Mouse (Mus musculus) embryonic facial prominence, embryonic 11.5 days (tissue): ENCODE data around the gene Kcnh2. TPM values are rescaled to one million over a fixed set of nuclear protein-coding genes. Genes with fewer than 3 reads are reported as not detected.

Experiments used
- ATAC-seq: fragments of 200-750 bp; cut with Nextera tagmentation; replicated peaks from 2 replicates; pipeline ENCODE4 v1.8.0; 2017; ENCODE audit warnings: low read depth; ENCODE audit not compliant: insufficient number of reproducible peaks, low FRiP score, low TSS enrichment
- DNase-seq: peaks from one replicate; pipeline ENCODE4 v3.0.0-alpha.2; 2015; ENCODE audit warnings: low spot score
- H3K27ac ChIP-seq: fragments of 300-500 bp; sonication (generic); replicated peaks from 2 replicates; pipeline ENCODE4 v1.5.1; 2014; ENCODE audit warnings: mild to moderate bottlenecking, low read depth, low read length, control low read depth
- H3K27me3 ChIP-seq: fragments of 300-500 bp; sonication (generic); 2 replicates; pipeline ENCODE4 v1.6.1; 2014; ENCODE audit warnings: mild to moderate bottlenecking, low read length, moderate library complexity, mixed read lengths; ENCODE audit not compliant: control insufficient read depth, insufficient read depth
- H3K36me3 ChIP-seq: fragments of 300-500 bp; sonication (generic); replicated peaks from 2 replicates; pipeline ENCODE4 v1.6.1; 2014; ENCODE audit warnings: low read depth, mild to moderate bottlenecking, low read length, moderate library complexity, mixed read lengths; ENCODE audit not compliant: control insufficient read depth, insufficient read depth
- H3K4me1 ChIP-seq: fragments of 300-500 bp; sonication (generic); 2 replicates; pipeline ENCODE4 v1.6.1; 2014; ENCODE audit warnings: low read length, mixed read lengths; ENCODE audit not compliant: control insufficient read depth, insufficient read depth
- H3K4me2 ChIP-seq: fragments of 300-500 bp; sonication (generic); 2 replicates; pipeline ENCODE4 v1.6.1; 2014; ENCODE audit warnings: low read depth, mild to moderate bottlenecking, control low read depth, low read length, moderate library complexity
- H3K4me3 ChIP-seq: fragments of 300-500 bp; sonication (generic); 2 replicates; pipeline ENCODE4 v1.5.1; 2014; ENCODE audit warnings: low read depth, low read length, control low read depth
- H3K9ac ChIP-seq: fragments of 300-500 bp; sonication (generic); replicated peaks from 2 replicates; pipeline ENCODE4 v1.6.1; 2014; ENCODE audit warnings: mild to moderate bottlenecking, control low read depth, low read length
- H3K9me3 ChIP-seq: fragments of 300-500 bp; sonication (generic); replicated peaks from 2 replicates; pipeline ENCODE4 v1.6.1; 2016; ENCODE audit warnings: mild to moderate bottlenecking, low read length, inconsistent platforms, mixed read lengths; ENCODE audit not compliant: control insufficient read depth
- WGBS: fragments of 180-500 bp; shearing (Covaris S2); extraction: QIAGEN DNeasy Blood & Tissue Kit; methylation state at CpG from one replicate; pipeline ENCODE4 v1.1.7; 2014; 5-methylcytosine and 5-hydroxymethylcytosine counted together
- polyA plus RNA-seq: library from polyadenylated mRNA; unstranded; fragments of >200 nt; fragmentation: Nextera tagmentation; extraction: Ambion mirVana; gene quantifications from 2 replicates; pipeline ENCODE4 v1.2.1, GENCODE M21; 2014

Kcnh2 gene
- polyA plus RNA-seq, 1 experiment from 2014 or later, result 4.2 TPM

GRCm38 (mm10) chr5:24286221-24286970, 65.0 kb downstream of the Kcnh2 start:
- 77% methylated on average over 7 of the region's 7 CpGs for WGBS

GRCm38 (mm10) chr5:24284145-24284544, 67.3 kb downstream of the Kcnh2 start:
- Histone ChIP-seq H3K4me2 (no peak overlapping the region), H3K36me3 (no peaks in the 10 kb centered on the region), H3K27me3 (no peaks in the 10 kb centered on the region), H3K9me3 (no peaks in the 10 kb centered on the region), H3K4me3 (no peak overlapping the region), H3K4me1 (no peaks in the 10 kb centered on the region), H3K27ac (no peak overlapping the region), H3K9ac (no peak overlapping the region)
- 83% methylated on average over 6 of the region's 6 CpGs for WGBS
- ATAC-seq (no peak), DNase-seq (no peak)

More at GRCm38 (mm10) chr5:24286221-24286970, 65.0 kb downstream of the Kcnh2 start:
- H3K4me1 ChIP-seq, result no peaks in the 10 kb centered on the region
- no peaks in the 10 kb centered on the region for H3K36me3 ChIP-seq
- no peaks in the 10 kb centered on the region for H3K27me3 ChIP-seq
- H3K4me3 ChIP-seq, result no peak overlapping the region
- DNase-seq (no peak), ATAC-seq (no peak)
- no peaks in the 10 kb centered on the region for H3K9me3 ChIP-seq
- no peak overlapping the region for H3K4me2 ChIP-seq
- no peak overlapping the region for H3K27ac ChIP-seq
- H3K9ac ChIP-seq, result no peak overlapping the region

GRCm38 (mm10) chr5:24283181-24283580, 68.2 kb downstream of the Kcnh2 start:
- ATAC-seq (no peak), DNase-seq (no peak)
- WGBS, result 85% methylated on average over 5 of the region's 5 CpGs
- Histone ChIP-seq H3K27ac (no peak overlapping the region), H3K4me2 (no peak overlapping the region), H3K9ac (no peak overlapping the region), H3K9me3 (no peaks in the 10 kb centered on the region), H3K4me1 (no peaks in the 10 kb centered on the region), H3K36me3 (no peaks in the 10 kb centered on the region), H3K27me3 (no peaks in the 10 kb centered on the region), H3K4me3 (no peak overlapping the region)

- Histone ChIP-seq H3K27me3 (no peaks in the 10 kb centered on the region), H3K4me2 (no peak overlapping the region), H3K27ac (no peak overlapping the region), H3K9me3 (no peaks in the 10 kb centered on the region), H3K4me3 (no peak overlapping the region), H3K9ac (no peak overlapping the region), H3K4me1 (no peaks in the 10 kb centered on the region), H3K36me3 (no peaks in the 10 kb centered on the region)
- WGBS, result 59% methylated on average over 2 of the region's 2 CpGs
- DNase-seq (no peak), ATAC-seq (peak; percentile 44; the same call in 1 of the 2 replicates)
Observed at GRCm38 (mm10) chr5:24280523-24280922, 70.9 kb downstream of the Kcnh2 start.

GRCm38 (mm10) chr5:24279527-24279926, 71.9 kb downstream of the Kcnh2 start:
- 84% methylated on average over 4 of the region's 4 CpGs for WGBS
- DNase-seq (no peak), ATAC-seq (no peak)
- H3K4me1 ChIP-seq, result no peaks in the 10 kb centered on the region
- no peaks in the 10 kb centered on the region for H3K36me3 ChIP-seq
- H3K27ac ChIP-seq, result no peak overlapping the region
- H3K4me3 ChIP-seq, result no peak overlapping the region
- H3K9me3 ChIP-seq, result no peaks in the 10 kb centered on the region
- H3K4me2 ChIP-seq, result no peak overlapping the region
- no peak overlapping the region for H3K9ac ChIP-seq
- H3K27me3 ChIP-seq, result no peaks in the 10 kb centered on the region

GRCm38 (mm10) chr5:24278206-24278605, 73.2 kb downstream of the Kcnh2 start:
- Histone ChIP-seq H3K9ac (no peak overlapping the region), H3K27me3 (no peaks in the 10 kb centered on the region), H3K4me2 (no peak overlapping the region), H3K9me3 (no peaks in the 10 kb centered on the region), H3K4me1 (no peaks in the 10 kb centered on the region), H3K36me3 (no peaks in the 10 kb centered on the region), H3K27ac (no peak overlapping the region), H3K4me3 (no peak overlapping the region)
- 84% methylated on average over 10 of the region's 10 CpGs for WGBS
- no peak for DNase-seq
- no peak for ATAC-seq

GRCm38 (mm10) chr5:24273683-24274621, 77.5 kb downstream of the Kcnh2 start:
- ATAC-seq (no peak), DNase-seq (no peak)
- no peak overlapping the region for H3K9ac ChIP-seq
- H3K4me1 ChIP-seq, result no peaks in the 10 kb centered on the region
- H3K9me3 ChIP-seq, result no peaks in the 10 kb centered on the region
- H3K4me2 ChIP-seq, result no peak overlapping the region
- H3K36me3 ChIP-seq, result no peaks in the 10 kb centered on the region
- H3K27ac ChIP-seq, result no peak overlapping the region
- WGBS, result 70% methylated on average over 9 of the region's 9 CpGs
- H3K27me3 ChIP-seq, result no peaks in the 10 kb centered on the region
- H3K4me3 ChIP-seq, result no peak overlapping the region

- Histone ChIP-seq H3K4me3 (no peak overlapping the region), H3K27me3 (no peaks in the 10 kb centered on the region), H3K27ac (no peak overlapping the region), H3K9ac (no peak overlapping the region), H3K4me1 (no peaks in the 10 kb centered on the region), H3K4me2 (no peak overlapping the region), H3K36me3 (no peaks in the 10 kb centered on the region), H3K9me3 (no peaks in the 10 kb centered on the region)
- DNase-seq (no peak), ATAC-seq (no peak)
- WGBS, result 82% methylated on average over 4 of the region's 4 CpGs
Observed at GRCm38 (mm10) chr5:24270941-24271340, 80.5 kb downstream of the Kcnh2 start.
